Mouse (Mus musculus) midbrain, postnatal 0 days (tissue): Measurements from ENCODE around the gene Sh3d21. TPM values are rescaled to one million over a fixed set of nuclear protein-coding genes. Genes with fewer than 3 reads are reported as not detected.

ENCODE experiments used
- ATAC-seq: fragments of 200-750 bp; cut with Nextera tagmentation; 2 replicates; pipeline ENCODE4 v1.8.0; 2017; ENCODE audit warnings: moderate number of reproducible peaks, mild to moderate bottlenecking, moderate TSS enrichment, moderate library complexity; ENCODE audit not compliant: low FRiP score
- DNase-seq: peaks from one replicate; pipeline ENCODE4 v3.0.0-alpha.2; 2015; ENCODE audit warnings: low spot score
- H3K27ac ChIP-seq: fragments of 300-500 bp; sonication (generic); 2 replicates; pipeline ENCODE4 v1.5.1; 2014; ENCODE audit warnings: low read depth, mild to moderate bottlenecking, low read length, mixed read lengths
- H3K27me3 ChIP-seq: fragments of 300-500 bp; sonication (generic); 2 replicates; pipeline ENCODE4 v1.6.1; 2014; ENCODE audit warnings: low read length, control low read depth, mixed read lengths; ENCODE audit not compliant: insufficient read depth
- H3K36me3 ChIP-seq: fragments of 300-500 bp; sonication (generic); 2 replicates; pipeline ENCODE4 v1.6.1; 2014; ENCODE audit warnings: low read length, control low read depth, mixed read lengths; ENCODE audit not compliant: insufficient read depth
- H3K4me1 ChIP-seq: fragments of 300-500 bp; sonication (generic); 2 replicates; pipeline ENCODE4 v1.6.1; 2014; ENCODE audit warnings: mild to moderate bottlenecking, control low read depth, antibody characterized with exemption, low read length, mixed read lengths; ENCODE audit not compliant: insufficient read depth
- H3K4me2 ChIP-seq: fragments of 300-500 bp; sonication (generic); 2 replicates; pipeline ENCODE4 v1.6.1; 2014; ENCODE audit warnings: low read depth, mild to moderate bottlenecking, low read length, mixed read lengths; ENCODE audit not compliant: poor library complexity, severe bottlenecking
- H3K4me3 ChIP-seq: fragments of 300-500 bp; sonication (generic); 2 replicates; pipeline ENCODE4 v1.5.1; 2014; ENCODE audit warnings: low read depth, mild to moderate bottlenecking, low read length, moderate library complexity
- H3K9ac ChIP-seq: fragments of 300-500 bp; sonication (generic); replicated peaks from 2 replicates; pipeline ENCODE4 v1.6.1; 2014; ENCODE audit warnings: mild to moderate bottlenecking, low read length, moderate library complexity, mixed read lengths; ENCODE audit not compliant: poor library complexity, severe bottlenecking
- H3K9me3 ChIP-seq: fragments of 300-500 bp; sonication (generic); 2 replicates; pipeline ENCODE4 v1.6.1; 2016; ENCODE audit warnings: low read length, control low read depth
- CTCF ChIP-seq: IDR thresholded peaks from 2 replicates; pipeline ENCODE4 v1.5.1; 2016; ENCODE audit warnings: antibody characterized with exemption, mild to moderate bottlenecking
- WGBS: fragments of 180-500 bp; shearing (Covaris S2); extraction: QIAGEN DNeasy Blood & Tissue Kit; methylation state at CpG from one replicate; pipeline ENCODE4 v1.1.7; 2014; 5-methylcytosine and 5-hydroxymethylcytosine counted together
- polyA plus RNA-seq: library from polyadenylated mRNA; unstranded; fragments of >200 nt; fragmentation: Nextera tagmentation; extraction: Ambion mirVana; gene quantifications from 2 replicates; pipeline ENCODE4 v1.2.1, GENCODE M21; 2015
- total RNA-seq: library from RNA; depleted of rRNA; stranded (reverse); fragments of >200 nt; gene quantifications from 2 replicates; pipeline ENCODE4 v1.2.3, GENCODE M21; 2014

Gene Sh3d21
- total and polyA plus RNA-seq, 2 experiments from 2014 or later, result 2.7 to 2.9 TPM

- Histone ChIP-seq H3K9ac (peak within 1 kb of the TSS; percentile 33; the same call in 1 of the 2 replicates), H3K4me1 (peaks cover 4% of the 10 kb centered on the region; the same call in 1 of the 2 replicates), H3K4me2 (peak within 1 kb of the TSS; percentile 66), H3K36me3 (no peaks in the 10 kb centered on the region), H3K4me3 (peak within 1 kb of the TSS; percentile 37), H3K27ac (no peak within 1 kb of the TSS), H3K9me3 (no peaks in the 10 kb centered on the region), H3K27me3 (peaks cover 29% of the 10 kb centered on the region)
- no peak for ATAC-seq
- WGBS, result 5% methylated on average over 23 of the region's 24 CpGs
- TF ChIP-seq CTCF, result no peak
- DNase-seq, result peak; percentile 33
Observed at GRCm38 (mm10) chr4:126147533-126148160, 15.6 kb downstream of the Sh3d21 start, which contains the start of gene Eva1b. Eva1b (plus strand) TSS chr4:126147744.

GRCm38 (mm10) chr4:126146974-126147532 lies 16.2 kb downstream of the Sh3d21 start:
- H3K4me1 ChIP-seq, result peaks cover 4% of the 10 kb centered on the region; the same call in 1 of the 2 replicates
- peaks cover 29% of the 10 kb centered on the region for H3K27me3 ChIP-seq
- no peak overlapping the region for H3K27ac ChIP-seq
- no peak overlapping the region for H3K4me2 ChIP-seq
- H3K36me3 ChIP-seq, result no peaks in the 10 kb centered on the region
- WGBS, result 62% methylated on average over 9 of the region's 9 CpGs
- H3K4me3 ChIP-seq, result no peak overlapping the region
- ATAC-seq (no peak), DNase-seq (no peak)
- no peak overlapping the region for H3K9ac ChIP-seq
- no peak for TF ChIP-seq CTCF
- no peaks in the 10 kb centered on the region for H3K9me3 ChIP-seq

GRCm38 (mm10) chr4:126145396-126145795 lies 17.9 kb downstream of the Sh3d21 start:
- no peak for ATAC-seq
- DNase-seq, result no peak
- TF ChIP-seq CTCF, result no peak
- no peak overlapping the region for H3K27ac ChIP-seq
- H3K9me3 ChIP-seq, result no peaks in the 10 kb centered on the region
- no peaks in the 10 kb centered on the region for H3K36me3 ChIP-seq
- no peak overlapping the region for H3K4me2 ChIP-seq
- peaks cover 29% of the 10 kb centered on the region for H3K27me3 ChIP-seq
- peaks cover 4% of the 10 kb centered on the region; the same call in 1 of the 2 replicates for H3K4me1 ChIP-seq
- H3K4me3 ChIP-seq, result no peak overlapping the region
- no peak overlapping the region for H3K9ac ChIP-seq
- WGBS, result 51% methylated on average over 4 of the region's 4 CpGs

GRCm38 (mm10) chr4:126141021-126141420 lies 22.3 kb downstream of the Sh3d21 start:
- no peak for ATAC-seq
- Histone ChIP-seq H3K36me3 (peaks cover 36% of the 10 kb centered on the region), H3K4me3 (no peak overlapping the region), H3K27me3 (no peaks in the 10 kb centered on the region), H3K4me2 (no peak overlapping the region), H3K27ac (no peak overlapping the region), H3K4me1 (no peaks in the 10 kb centered on the region), H3K9me3 (no peaks in the 10 kb centered on the region), H3K9ac (no peak overlapping the region)
- WGBS, result 77% methylated on average over 5 of the region's 5 CpGs
- no peak for TF ChIP-seq CTCF
- no peak for DNase-seq

- no peak for DNase-seq
- peaks cover 60% of the 10 kb centered on the region for H3K36me3 ChIP-seq
- H3K4me3 ChIP-seq, result no peak overlapping the region
- no peak for TF ChIP-seq CTCF
- no peaks in the 10 kb centered on the region for H3K4me1 ChIP-seq
- H3K27me3 ChIP-seq, result no peaks in the 10 kb centered on the region
- H3K9me3 ChIP-seq, result no peaks in the 10 kb centered on the region
- H3K27ac ChIP-seq, result no peak overlapping the region
- H3K9ac ChIP-seq, result no peak overlapping the region
- WGBS, result 83% methylated on average over 4 of the region's 4 CpGs
- ATAC-seq, result no peak
- no peak overlapping the region for H3K4me2 ChIP-seq
Observed at GRCm38 (mm10) chr4:126137773-126138172, 25.5 kb downstream of the Sh3d21 start.

- Histone ChIP-seq H3K27ac (no peak overlapping the region), H3K36me3 (peaks cover 69% of the 10 kb centered on the region), H3K4me1 (no peaks in the 10 kb centered on the region; the same call in 1 of the 2 replicates), H3K4me3 (no peak overlapping the region), H3K4me2 (no peak overlapping the region), H3K9me3 (no peaks in the 10 kb centered on the region), H3K9ac (no peak overlapping the region), H3K27me3 (no peaks in the 10 kb centered on the region)
- no peak for TF ChIP-seq CTCF
- 85% methylated on average over 4 of the region's 4 CpGs for WGBS
- no peak for DNase-seq
- ATAC-seq, result no peak
Observed at GRCm38 (mm10) chr4:126134639-126135038, 28.7 kb downstream of the Sh3d21 start.
